Mouse (Mus musculus) T-helper 17 cell (primary cell): ENCODE data around the gene Magea3.
"Not testable (repeated sequence)": the region's sequence is repeated elsewhere in the genome, so short reads cannot be mapped to it uniquely, and the experiment has no call there.

ENCODE experiments used
- in situ Hi-C, 2 experiments: fragments of 300-600 bp; cut with MboI, MseI; formaldehyde crosslinking; loops; 1 replicate in 1 of 2; 2 replicates in 1 of 2; pipeline ENCODE4 v1.15.1; 2025; ENCODE audit warnings: high pct_unique_total_duplicates in 2 of 2

Magea3 gene

GRCm38 (mm10) chrX:154949405-154949804 lies at the start of gene Magea3:
TSS of gene Magea3 (minus strand) at chrX:154949505.
- in situ Hi-C loops, result loop anchor here in 1 of 2 experiments (5.0 kb wide), 1 partner anchor 78 kb away; no protein-coding TSS in a partner anchor

GRCm38 (mm10) chrX:154995750-154996149 lies 46.4 kb upstream of the Magea3 start, which contains the start of gene Magea8:
TSS of gene Magea8 (minus strand) at chrX:154995850.
- in situ Hi-C loops, result loop anchor here in 1 of 2 experiments (5.0 kb wide), 1 partner anchor 67 kb away; the partner anchor contains the start of gene Magea5

DNA sequence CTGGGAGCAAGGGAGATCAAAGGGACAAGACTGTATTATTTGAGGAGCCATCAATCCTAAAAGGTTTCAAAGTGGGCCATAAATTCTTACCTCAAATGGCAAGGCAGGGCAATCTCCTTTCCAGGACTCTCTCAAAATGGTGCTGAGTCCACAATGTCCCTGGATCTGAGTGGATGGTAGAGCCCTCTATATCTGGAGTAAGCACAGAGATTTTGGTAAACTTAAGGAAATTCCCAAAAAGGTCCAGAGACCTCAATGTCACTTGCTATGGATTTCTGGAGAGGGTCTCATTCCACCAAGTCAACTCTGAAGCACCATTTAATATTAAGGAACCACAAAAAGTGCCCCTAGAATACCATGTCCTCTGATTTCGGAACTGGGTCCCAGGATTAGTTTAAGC lies 13.4 kb downstream of the Magea3 start, which contains the start of gene Magea6:
Gene Magea6 (minus strand): TSS at position 101 of the 400 bp plus-strand sequence.
- in situ Hi-C loops, result not testable (repeated sequence)
